Mouse (Mus musculus): Measurements from ENCODE around the gene Gfap. TPM values are rescaled to one million over a fixed set of nuclear protein-coding genes. Genes with fewer than 3 reads are reported as not detected.

Gfap gene
- polyA plus RNA-seq, 1 experiment from 2014 or later = 0.29 TPM

- Histone ChIP-seq H3K36me3 (no peaks in the 10 kb centered on the region), H3K4me2 (replicated peaks) (no peak overlapping the region), H3K27me3 (peaks cover 46% of the 10 kb centered on the region), H3K9ac (no peak overlapping the region), H3K9me3 (no peaks in the 10 kb centered on the region), H3K4me3 (no peak overlapping the region), H3K4me1 (0 out of 2 replicates have a peak, but pooled peaks cover 4% of the 10 kb centered on the region), H3K27ac (no peak overlapping the region)
- 84% methylated on average over 4 of the region's 4 CpGs for WGBS
- no peak for ATAC-seq (ENCODE audit: insufficient number of reproducible peaks, insufficient read depth, low FRiP score, low TSS enrichment)
Measured at GRCm38 (mm10) chr11:102894716-102895115, 6.0 kb downstream of the Gfap start.

GRCm38 (mm10) chr11:102893015-102893651, 7.6 kb downstream of the Gfap start:
- Histone ChIP-seq H3K4me3 (peak overlapping the region; percentile 37), H3K9ac (peak overlapping the region; percentile 41), H3K27ac (no peak overlapping the region), H3K36me3 (no peaks in the 10 kb centered on the region), H3K9me3 (no peaks in the 10 kb centered on the region), H3K4me2 (replicated peaks) (peak overlapping the region; percentile 58), H3K4me1 (0 out of 2 replicates have a peak, but pooled peaks cover 6% of the 10 kb centered on the region), H3K27me3 (peaks cover 49% of the 10 kb centered on the region)
- peak; percentile 72; the same call in 1 of the 2 replicates for ATAC-seq (ENCODE audit: insufficient number of reproducible peaks, insufficient read depth, low FRiP score, low TSS enrichment)
- 2% methylated on average over 43 of the region's 43 CpGs for WGBS

GRCm38 (mm10) chr11:102890096-102890495, 10.6 kb downstream of the Gfap start:
- no peak overlapping the region for H3K4me3 ChIP-seq
- H3K4me2 ChIP-seq (replicated peaks) = no peak overlapping the region
- WGBS = 60% methylated on average over 5 of the region's 5 CpGs
- peaks cover 32% of the 10 kb centered on the region for H3K27me3 ChIP-seq
- H3K9ac ChIP-seq = no peak overlapping the region
- no peaks in the 10 kb centered on the region for H3K9me3 ChIP-seq
- no peak for ATAC-seq (ENCODE audit: insufficient number of reproducible peaks, insufficient read depth, low FRiP score, low TSS enrichment)
- H3K4me1 ChIP-seq = 0 out of 2 replicates have a peak, but pooled peaks cover 9% of the 10 kb centered on the region
- H3K36me3 ChIP-seq = no peaks in the 10 kb centered on the region
- no peak overlapping the region for H3K27ac ChIP-seq

GRCm38 (mm10) chr11:102888135-102888534, 12.6 kb downstream of the Gfap start:
- Histone ChIP-seq H3K9ac (no peak overlapping the region), H3K9me3 (no peaks in the 10 kb centered on the region), H3K27me3 (peaks cover 18% of the 10 kb centered on the region), H3K4me3 (no peak overlapping the region), H3K4me1 (0 out of 2 replicates have a peak, but pooled peaks cover 5% of the 10 kb centered on the region), H3K36me3 (no peaks in the 10 kb centered on the region), H3K4me2 (replicated peaks) (no peak overlapping the region), H3K27ac (no peak overlapping the region)
- WGBS = 43% methylated on average over 3 of the region's 3 CpGs
- ATAC-seq (ENCODE audit: insufficient number of reproducible peaks, insufficient read depth, low FRiP score, low TSS enrichment) = no peak

- no peak overlapping the region for H3K9ac ChIP-seq
- whole genome bisulfite sequencing = 88% methylated on average over 5 of the region's 5 CpGs
Measured at GRCm38 (mm10) chr11:102887433-102887832, 13.3 kb downstream of the Gfap start.

GRCm38 (mm10) chr11:102884616-102885219, 16.0 kb downstream of the Gfap start, which contains the start of gene Fam187a:
Gene Fam187a (plus strand): TSS chr11:102885169.
- Histone ChIP-seq H3K4me2 (replicated peaks) (no peak within 1 kb of the TSS), H3K4me3 (no peak within 1 kb of the TSS), H3K27ac (no peak within 1 kb of the TSS), H3K9me3 (no peaks in the 10 kb centered on the region), H3K36me3 (no peaks in the 10 kb centered on the region), H3K27me3 (peaks cover 3% of the 10 kb centered on the region), H3K4me1 (peaks cover 15% of the 10 kb centered on the region), H3K9ac (no peak within 1 kb of the TSS)
- no peak for ATAC-seq (ENCODE audit: insufficient number of reproducible peaks, insufficient read depth, low FRiP score, low TSS enrichment)
- 58% methylated on average over 10 of the region's 10 CpGs for WGBS

More at GRCm38 (mm10) chr11:102887433-102887832, 13.3 kb downstream of the Gfap start:
- peaks cover 11% of the 10 kb centered on the region for H3K27me3 ChIP-seq
- no peaks in the 10 kb centered on the region for H3K9me3 ChIP-seq
- H3K4me3 ChIP-seq = no peak overlapping the region
- H3K36me3 ChIP-seq = no peaks in the 10 kb centered on the region
- no peak for ATAC-seq (ENCODE audit: insufficient number of reproducible peaks, insufficient read depth, low FRiP score, low TSS enrichment)
- H3K27ac ChIP-seq = no peak overlapping the region
- H3K4me2 ChIP-seq (replicated peaks) = no peak overlapping the region
- 0 out of 2 replicates have a peak, but pooled peaks cover 5% of the 10 kb centered on the region for H3K4me1 ChIP-seq

GRCm38 (mm10) chr11:102881314-102882198, 19.2 kb downstream of the Gfap start:
- Histone ChIP-seq H3K9me3 (no peaks in the 10 kb centered on the region), H3K4me3 (peak overlapping the region; percentile 74), H3K4me2 (replicated peaks) (peak overlapping the region; percentile 75), H3K36me3 (peaks cover 9% of the 10 kb centered on the region), H3K4me1 (peaks cover 15% of the 10 kb centered on the region), H3K27ac (peak overlapping the region; percentile 80), H3K9ac (peak overlapping the region; percentile 85), H3K27me3 (no peaks in the 10 kb centered on the region; the same call in 1 of the 2 replicates)
- no peak for ATAC-seq (ENCODE audit: insufficient number of reproducible peaks, insufficient read depth, low FRiP score, low TSS enrichment)
- WGBS = 15% methylated on average over 13 of the region's 13 CpGs

GRCm38 (mm10) chr11:102880585-102881313, 20.0 kb downstream of the Gfap start, which contains the start of the genes Eftud2 and Ccdc103:
Gene Eftud2 (minus strand): TSS chr11:102880985.
Gene Ccdc103 (plus strand): TSS chr11:102881204.
- ATAC-seq (ENCODE audit: insufficient number of reproducible peaks, insufficient read depth, low FRiP score, low TSS enrichment) = peak; percentile 82
- Histone ChIP-seq H3K4me1 (peaks cover 15% of the 10 kb centered on the region), H3K36me3 (peaks cover 15% of the 10 kb centered on the region), H3K4me2 (replicated peaks) (peak within 1 kb of the TSS; percentile 75), H3K9me3 (no peaks in the 10 kb centered on the region), H3K27me3 (no peaks in the 10 kb centered on the region), H3K27ac (peak within 1 kb of the TSS; percentile 80), H3K9ac (peak within 1 kb of the TSS; percentile 85), H3K4me3 (peak within 1 kb of the TSS; percentile 74)
- under 1% methylated on average over 62 of the region's 62 CpGs for WGBS

GRCm38 (mm10) chr11:102879558-102879957, 21.2 kb downstream of the Gfap start:
- Histone ChIP-seq H3K9ac (peak overlapping the region; percentile 85; the same call in 1 of the 2 replicates), H3K27ac (no peak overlapping the region), H3K4me3 (peak overlapping the region; percentile 74; the same call in 1 of the 2 replicates), H3K4me1 (peaks cover 15% of the 10 kb centered on the region), H3K9me3 (no peaks in the 10 kb centered on the region), H3K27me3 (no peaks in the 10 kb centered on the region), H3K36me3 (peaks cover 25% of the 10 kb centered on the region), H3K4me2 (replicated peaks) (peak overlapping the region; percentile 75)
- 77% methylated on average over 2 of the region's 2 CpGs for WGBS
- ATAC-seq (ENCODE audit: insufficient number of reproducible peaks, insufficient read depth, low FRiP score, low TSS enrichment) = no peak

GRCm38 (mm10) chr11:102874801-102875334, 25.8 kb downstream of the Gfap start:
- Histone ChIP-seq H3K27me3 (no peaks in the 10 kb centered on the region), H3K9me3 (no peaks in the 10 kb centered on the region), H3K36me3 (peaks cover 52% of the 10 kb centered on the region), H3K4me2 (replicated peaks) (no peak overlapping the region), H3K9ac (no peak overlapping the region), H3K4me3 (no peak overlapping the region), H3K4me1 (peaks cover 7% of the 10 kb centered on the region), H3K27ac (no peak overlapping the region)
- ATAC-seq (ENCODE audit: insufficient number of reproducible peaks, insufficient read depth, low FRiP score, low TSS enrichment) = no peak
- 91% methylated on average over 7 of the region's 7 CpGs for WGBS
